1 mouse cellular context compared by ENCODE assay signal in genomic region chr6:124740211-124740887, GRCm38 (mm10).
TF ChIP-seq lines count a peak whose summit lies in the region.

No protein-coding gene starts in this region.

TF ChIP-seq in CH12.LX, 34 proteins besides CTCF, POLR2A, EP300 and RAD21:
- TF ChIP-seq BHLHE40 (IDR thresholded peaks at IDR 0.05; ENCODE audit: low read depth, low read length) (peak; percentile 42; the same call in 1 of the 2 replicates), ETS1 (conservative IDR thresholded peaks at IDR 0.05; ENCODE audit: low read depth, low read length) (no peak; the same call in 1 of the 2 replicates), RCOR1 (conservative IDR thresholded peaks at IDR 0.05; ENCODE audit: low read depth, low read length) (0 out of 2 replicates have a peak, but pooled peaks have one; percentile 24), NELFE (IDR thresholded peaks at IDR 0.05; ENCODE audit: low read depth, low read length) (no peak), MAFK (IDR thresholded peaks at IDR 0.05; ENCODE audit: insufficient replicate concordance, low read length) (no peak), TBP (conservative IDR thresholded peaks at IDR 0.05; ENCODE audit: low read depth, low read length) (no peak), ZKSCAN1 (IDR thresholded peaks at IDR 0.05; ENCODE audit: borderline replicate concordance, low read depth, low read length) (no peak), GABPA (IDR thresholded peaks at IDR 0.05; ENCODE audit: insufficient replicate concordance, low read depth, low read length) (no peak), ZC3H11A (IDR thresholded peaks at IDR 0.05; ENCODE audit: low read depth, low read length) (peak; percentile 82), SIN3A (IDR thresholded peaks at IDR 0.05; ENCODE audit: low read length) (peak; percentile 69), IRF4 (IDR thresholded peaks at IDR 0.05; ENCODE audit: low read depth, low read length) (peak; percentile 66), ELF1 (IDR thresholded peaks at IDR 0.05; ENCODE audit: low read depth, low read length) (peak; percentile 43; the same call in 1 of the 2 replicates), USF2 (conservative IDR thresholded peaks at IDR 0.05; ENCODE audit: low read depth, low read length) (no peak), POLR2AphosphoS2 (IDR thresholded peaks at IDR 0.05; ENCODE audit: low read depth, low read length) (no peak), KAT2A (IDR thresholded peaks at IDR 0.05; ENCODE audit: insufficient replicate concordance, low read length) (no peak), ZNF384 (IDR thresholded peaks at IDR 0.05; ENCODE audit: low read depth, low read length) (0 out of 2 replicates have a peak, but pooled peaks have one; percentile 21), MAX (IDR thresholded peaks at IDR 0.05; ENCODE audit: low read length) (peak; percentile 64; the same call in 1 of the 2 replicates), JUND (conservative IDR thresholded peaks at IDR 0.05; ENCODE audit: low read depth, low read length) (no peak), SMC3 (IDR thresholded peaks at IDR 0.05; ENCODE audit: low read depth, low read length) (peak; percentile 96), NRF1 (IDR thresholded peaks at IDR 0.05; ENCODE audit: low read depth, low read length) (peak; percentile 13; the same call in 1 of the 2 replicates), JUN (IDR thresholded peaks at IDR 0.05; ENCODE audit: insufficient read depth, low read depth, low read length) (no peak), TCF12 (IDR thresholded peaks at IDR 0.05; ENCODE audit: low read depth, low read length) (peak; percentile 59), PAX5 (IDR thresholded peaks at IDR 0.05; ENCODE audit: low read length) (no peak), MXI1 (IDR thresholded peaks at IDR 0.05; ENCODE audit: low read depth, low read length) (peak; percentile 71; the same call in 1 of the 2 replicates), MEF2A (IDR thresholded peaks at IDR 0.05; ENCODE audit: borderline replicate concordance, low read depth, low read length) (peak; percentile 60), USF1 (IDR thresholded peaks at IDR 0.05; ENCODE audit: low read depth, low read length) (no peak), HCFC1 (IDR thresholded peaks at IDR 0.05; ENCODE audit: low read depth, low read length) (peak; percentile 51; the same call in 1 of the 2 replicates), E2F4 (IDR thresholded peaks at IDR 0.05; ENCODE audit: insufficient replicate concordance, low read depth, low read length) (no peak), UBTF (IDR thresholded peaks at IDR 0.05; ENCODE audit: low read depth, low read length) (no peak), MYC (IDR thresholded peaks at IDR 0.05; ENCODE audit: low read depth, low read length) (0 out of 2 replicates have a peak, but pooled peaks have one; percentile 58), CHD1 (IDR thresholded peaks at IDR 0.05; ENCODE audit: low read depth, low read length) (peak; percentile 66), ZMIZ1 (IDR thresholded peaks at IDR 0.05; ENCODE audit: low read depth, low read length) (no peak), CHD2 (IDR thresholded peaks at IDR 0.05; ENCODE audit: low read length) (0 out of 2 replicates have a peak, but pooled peaks have one; percentile 54), MAZ (IDR thresholded peaks at IDR 0.05; ENCODE audit: low read depth, low read length) (peak; percentile 99)
